Mouse (Mus musculus) left cerebral cortex, adult 18-20 months (tissue): ENCODE results near the gene Mlc1. TPM values are rescaled to one million over a fixed set of nuclear protein-coding genes. Genes with fewer than 3 reads are reported as not detected.

Source experiments
- DNase-seq, 2 experiments: peaks; one replicate each; pipeline ENCODE4 v3.0.0; 2021 to 2022; ENCODE audit warnings: low spot score in 2 of 2, mixed read lengths in 1 of 2
- long read RNA-seq, 2 experiments: library from polyadenylated mRNA; stranded (forward); transcript quantifications; one replicate each; pipeline ENCODE4 v2.0.0; 2021
- total RNA-seq, 2 experiments: library from RNA; stranded (reverse); gene quantifications; 2 replicates each; pipeline ENCODE4 v1.2.3; 2021

Mlc1 gene
- 100 to 1,000 TPM; 101 to 104 TPM for total RNA-seq
- long read RNA-seq, experiment 1, transcript Mlc1-201 (12 exons, 2,783 nt): major isoform, 112 of 149 reads
- long read RNA-seq, experiment 1, partial matches to known transcripts: 24 of 149 reads
- long read RNA-seq, experiment 1, other reads (novel, unspliced or antisense): 9 of 149 reads
- long read RNA-seq, experiment 2, transcript Mlc1-201 (12 exons, 2,783 nt): major isoform, 77 of 98 reads
- long read RNA-seq, experiment 2, partial matches to known transcripts: 11 of 98 reads
- long read RNA-seq, experiment 2, other reads (novel, unspliced or antisense): 7 of 98 reads

DNA sequence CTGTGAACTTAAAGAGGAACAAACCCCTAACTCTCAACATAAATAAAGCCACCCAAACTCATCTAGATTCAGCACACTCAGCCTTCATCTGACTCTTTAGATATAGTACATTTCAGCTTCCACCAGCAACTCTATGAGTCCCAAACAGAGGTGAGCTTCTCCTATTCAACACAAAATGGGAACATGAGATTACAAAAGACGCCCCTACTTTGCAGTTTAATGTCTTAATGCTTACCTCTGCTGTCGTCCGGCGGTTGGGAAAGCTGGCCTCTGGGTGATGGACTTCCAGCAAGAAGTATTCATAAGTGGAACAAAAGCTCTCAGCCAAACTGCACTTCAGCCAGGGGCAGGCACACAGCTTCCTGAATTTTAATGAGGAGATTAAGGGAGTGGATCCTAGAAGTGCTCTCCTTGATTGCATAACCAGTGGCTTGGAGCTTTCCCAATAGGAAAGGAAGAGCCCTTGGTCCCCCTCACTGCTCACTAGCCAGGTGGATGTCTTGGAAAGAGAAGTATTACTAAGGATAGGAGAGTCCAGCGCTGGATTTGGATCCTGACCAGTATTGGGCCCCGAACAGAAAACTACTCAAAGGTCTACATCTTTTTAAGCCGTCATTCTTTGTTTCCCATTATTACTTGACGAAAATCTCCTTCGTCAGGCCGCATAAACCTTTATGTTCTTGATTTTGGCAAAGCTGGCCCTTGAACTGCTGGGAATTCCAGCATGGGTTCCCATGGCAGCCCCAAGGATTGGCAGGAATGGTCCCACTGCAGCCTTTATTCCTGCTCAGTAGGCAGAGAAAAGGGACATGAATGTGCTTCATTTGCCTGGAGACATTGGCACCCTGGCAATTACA is at the start of gene Mlc1:
Gene Mlc1, minus strand, starts transcription at position 727 of the 857 bp plus-strand sequence.
- DNase-seq: no peak

DNA sequence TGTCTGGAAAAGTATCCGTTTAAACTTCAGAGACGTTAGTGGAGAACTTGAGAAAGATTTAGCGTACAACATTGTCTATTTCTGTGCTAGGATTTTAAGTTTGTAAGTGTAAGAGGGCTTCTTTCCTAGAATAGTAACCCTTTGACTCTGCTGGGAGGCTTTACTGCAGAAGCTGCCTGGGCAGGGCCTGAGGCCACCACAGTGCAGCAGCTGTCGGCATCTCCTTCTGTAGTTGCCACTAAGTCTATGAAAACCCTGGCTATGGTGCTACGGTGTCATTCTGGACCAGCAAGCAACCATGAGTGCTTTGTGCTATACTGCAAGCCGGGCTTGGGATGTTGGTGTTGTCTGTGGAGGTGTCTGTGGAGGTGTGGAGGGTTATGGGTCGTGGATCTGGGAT is 41.7 kb upstream of the Mlc1 start:
- DNase-seq: no peak

DNA sequence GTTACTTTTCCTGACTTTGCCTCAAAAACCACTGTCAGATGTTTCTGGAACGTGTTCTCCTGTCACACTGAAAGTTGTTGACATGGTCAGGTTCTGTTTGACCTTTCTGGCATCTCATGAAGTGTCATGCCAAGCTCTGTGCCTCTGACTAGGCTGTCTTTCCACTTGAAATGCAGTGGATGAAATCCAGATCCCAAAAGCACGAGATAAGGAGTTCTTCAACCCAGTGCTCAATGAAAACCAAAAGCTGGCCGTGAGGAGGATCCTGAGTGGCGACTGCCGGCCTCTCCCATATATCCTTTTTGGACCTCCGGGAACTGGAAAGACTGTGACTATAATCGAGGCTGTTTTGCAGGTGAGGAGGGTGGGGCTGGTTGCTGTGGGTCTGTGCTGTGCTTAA is 41.3 kb upstream of the Mlc1 start:
- no peak for DNase-seq

DNA sequence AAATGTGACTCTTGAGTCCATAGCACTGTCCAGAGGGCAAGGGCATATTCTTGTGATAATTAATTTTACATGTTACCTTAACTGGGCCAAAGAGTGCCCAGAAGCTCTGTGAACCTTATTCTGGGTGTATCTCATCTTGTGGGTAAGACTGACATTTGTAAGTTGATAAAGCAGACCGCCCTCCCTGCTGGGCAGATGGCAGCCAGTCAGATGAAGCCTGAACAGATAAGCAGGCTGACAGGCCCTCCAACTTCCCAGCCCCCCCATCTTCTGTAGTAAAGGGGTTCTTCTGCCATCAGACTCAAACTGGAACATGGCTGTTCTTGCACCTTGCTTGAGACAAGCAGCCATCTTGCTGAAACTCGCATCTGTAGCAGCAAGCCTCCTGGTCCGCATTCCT is 37.9 kb upstream of the Mlc1 start:
- DNase-seq: no peak

DNA sequence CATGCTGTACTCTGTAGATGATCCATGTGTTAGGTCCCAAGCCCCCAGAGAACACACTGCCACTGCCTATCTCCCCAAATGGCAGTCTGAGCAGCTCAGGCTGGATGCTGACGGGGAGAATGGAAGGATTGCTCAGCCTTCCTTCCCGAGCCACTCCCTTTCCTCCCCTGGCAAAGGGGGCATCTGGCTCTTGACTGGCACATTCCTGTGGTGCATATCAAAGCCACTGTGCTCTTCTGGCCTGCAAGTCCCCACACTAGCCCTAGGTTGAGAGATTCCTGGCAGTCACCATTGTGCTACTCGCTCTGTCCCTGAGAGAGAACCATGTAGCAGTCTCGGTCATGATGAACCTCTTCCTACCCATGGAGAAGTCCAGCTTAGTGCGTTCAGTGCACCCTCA is 29.0 kb upstream of the Mlc1 start:
- DNase-seq: no peak

DNA sequence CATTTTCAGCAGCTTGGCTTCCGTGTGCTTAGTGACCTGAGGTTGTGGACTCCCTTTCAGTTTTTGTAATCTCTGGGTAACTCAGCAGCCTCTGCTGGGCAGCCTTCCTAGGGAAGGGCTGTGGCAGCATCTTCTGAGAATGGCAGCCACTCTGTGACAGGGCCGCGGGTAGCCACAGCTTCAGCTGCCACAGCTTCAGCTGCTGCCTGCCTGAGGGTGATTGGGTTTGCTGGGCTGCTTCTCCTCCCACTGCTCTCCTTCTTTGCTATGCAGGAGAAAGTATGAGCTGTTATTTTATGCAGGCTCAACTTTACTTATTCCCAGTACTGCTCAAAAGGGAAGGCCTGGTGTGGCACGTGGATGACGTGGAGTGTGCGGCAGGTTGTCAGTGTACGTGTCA is 28.2 kb upstream of the Mlc1 start:
- DNase-seq: no peak

DNA sequence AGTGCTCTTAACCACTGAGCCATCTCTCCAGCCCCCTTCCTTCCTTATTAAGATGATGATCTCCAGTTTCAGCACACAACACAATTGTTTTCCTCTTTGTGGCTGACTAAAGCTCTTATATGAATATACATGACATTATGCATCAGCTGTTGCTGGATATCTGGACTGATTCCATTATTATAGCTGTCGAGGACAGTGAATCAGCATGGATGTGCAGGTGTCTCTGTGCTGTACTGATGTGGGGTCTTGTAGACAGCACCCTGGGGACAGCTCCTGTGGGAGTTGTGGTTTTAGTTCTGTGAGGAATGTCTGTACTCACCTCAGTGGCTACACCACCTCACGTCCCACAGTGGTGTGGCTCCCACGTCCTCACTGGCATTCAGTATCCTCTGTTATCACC is 22.4 kb upstream of the Mlc1 start:
- no peak for DNase-seq

DNA sequence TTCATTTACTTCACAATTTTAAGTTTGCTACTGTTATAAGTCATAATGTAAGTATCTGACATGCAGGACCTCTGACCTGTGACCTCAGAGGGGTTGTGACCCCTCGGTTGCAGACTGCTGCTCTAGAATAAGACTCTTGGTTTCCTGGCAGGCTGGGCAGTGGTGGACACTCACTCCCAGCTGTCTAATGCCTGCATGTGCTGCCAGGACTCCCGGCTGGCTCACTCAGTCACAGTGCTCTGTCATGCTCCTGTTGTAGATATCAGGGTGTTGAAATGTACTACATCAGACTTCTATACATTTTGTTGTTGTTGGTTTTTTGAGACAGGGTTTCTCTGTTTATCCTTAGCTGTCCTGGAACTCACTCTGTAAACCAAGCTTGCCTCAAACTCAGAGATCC is 21.6 kb upstream of the Mlc1 start:
- DNase-seq: no peak

DNA sequence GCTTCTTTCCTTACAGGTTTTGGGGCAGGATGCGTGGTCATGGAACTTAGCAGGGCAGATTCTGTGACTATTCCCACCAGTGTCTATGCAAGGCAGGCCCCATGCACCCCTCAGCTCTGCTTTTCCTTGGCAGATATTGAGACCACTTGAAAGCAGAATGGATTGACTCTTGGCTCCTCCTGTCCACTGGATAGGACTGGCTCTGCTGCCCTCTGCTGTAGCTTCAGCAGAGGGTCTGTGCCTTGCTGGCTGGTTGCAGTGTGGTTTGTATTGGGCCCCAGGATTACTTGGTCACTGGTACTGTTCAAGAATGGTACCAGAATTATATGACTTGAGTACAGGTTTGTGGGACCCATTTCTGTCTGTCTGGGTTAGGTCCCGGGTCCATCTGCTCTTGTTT is 20.3 kb upstream of the Mlc1 start:
- no peak for DNase-seq

DNA sequence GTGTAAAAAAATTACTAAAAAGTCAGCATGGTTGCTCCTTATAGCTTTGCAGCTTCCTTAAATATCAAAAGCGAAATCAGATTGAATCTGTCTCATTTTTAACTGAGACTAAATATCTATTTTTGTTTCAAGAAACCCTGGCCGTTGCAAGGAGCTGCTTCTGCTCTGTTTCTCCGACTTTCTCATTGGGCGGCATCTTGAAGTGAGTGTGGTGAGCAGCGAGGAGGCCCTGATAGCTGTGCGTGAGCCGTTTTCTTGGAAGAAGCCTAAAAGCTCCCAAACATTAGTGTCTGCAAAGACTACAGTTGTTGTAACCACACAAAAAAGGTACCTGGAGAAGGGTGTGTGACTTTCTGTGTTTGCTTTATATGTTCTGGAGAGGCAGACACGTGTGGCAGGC is 19.8 kb upstream of the Mlc1 start:
- DNase-seq: no peak

DNA sequence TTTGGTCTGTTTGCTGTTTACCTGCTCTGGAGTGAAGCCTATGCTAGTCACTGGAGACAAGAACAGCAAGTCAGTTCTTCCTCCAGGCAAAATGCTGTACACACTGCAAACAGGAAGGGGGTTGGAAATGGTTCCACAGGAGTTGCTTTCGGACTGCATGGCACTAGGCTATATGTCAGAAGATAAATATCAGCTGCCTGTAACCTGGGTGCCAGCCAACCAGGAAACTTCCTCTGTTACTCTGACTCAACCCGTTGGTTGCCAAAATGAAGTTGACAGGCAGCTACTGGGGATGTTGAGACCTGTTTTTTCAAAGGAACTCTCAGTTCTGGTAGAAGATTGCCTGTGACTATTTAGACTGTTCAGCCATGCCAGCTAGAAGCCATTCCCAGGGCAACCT is 10.4 kb upstream of the Mlc1 start:
- no peak for DNase-seq

DNA sequence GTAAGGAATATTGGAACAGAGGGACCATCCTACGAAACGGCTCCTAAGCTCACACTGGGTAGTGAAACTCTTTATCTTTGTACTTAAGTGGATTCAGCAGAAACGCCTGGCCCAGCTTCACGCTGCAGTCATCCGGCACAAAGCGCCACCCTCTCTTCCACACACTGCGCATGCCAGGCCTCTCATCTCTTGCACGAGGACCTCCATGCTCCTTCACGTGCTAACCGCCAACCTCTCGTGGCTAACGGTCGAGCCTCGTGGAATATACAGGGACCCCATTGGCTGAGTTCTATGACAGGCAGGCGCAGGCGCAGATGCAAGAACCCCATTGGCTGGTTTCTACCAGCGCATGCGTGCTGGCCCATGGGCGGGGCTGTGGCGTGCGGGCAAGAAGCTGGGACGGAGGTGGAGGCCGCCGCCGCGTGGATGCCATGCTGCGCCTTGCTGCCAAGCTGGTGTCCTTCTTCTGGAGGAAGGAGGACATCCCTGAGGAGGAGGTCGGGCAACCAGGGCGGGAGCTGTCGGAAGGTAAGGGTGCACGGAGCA is 3.8 kb upstream of the Mlc1 start, which contains the start of gene Mov10l1:
Gene Mov10l1, plus strand, starts transcription at position 376 of the 546 bp plus-strand sequence.
- DNase-seq: no peak

DNA sequence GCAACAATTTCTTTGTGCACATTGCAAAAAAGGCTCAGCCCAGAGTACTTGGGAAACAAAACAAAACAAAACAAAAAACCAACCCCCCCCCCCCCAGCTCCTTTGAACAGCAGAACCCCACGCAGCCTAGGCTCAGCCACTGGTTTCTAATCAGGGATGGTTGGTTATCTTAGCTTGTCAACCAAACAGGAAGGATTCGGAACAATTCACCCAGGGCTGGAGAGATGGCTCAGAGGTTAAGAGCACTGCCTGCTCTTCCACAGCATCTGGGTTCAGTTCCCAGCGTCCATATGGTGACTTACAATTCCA is 285 bp upstream of the Mlc1 start:
- no peak for DNase-seq

DNA sequence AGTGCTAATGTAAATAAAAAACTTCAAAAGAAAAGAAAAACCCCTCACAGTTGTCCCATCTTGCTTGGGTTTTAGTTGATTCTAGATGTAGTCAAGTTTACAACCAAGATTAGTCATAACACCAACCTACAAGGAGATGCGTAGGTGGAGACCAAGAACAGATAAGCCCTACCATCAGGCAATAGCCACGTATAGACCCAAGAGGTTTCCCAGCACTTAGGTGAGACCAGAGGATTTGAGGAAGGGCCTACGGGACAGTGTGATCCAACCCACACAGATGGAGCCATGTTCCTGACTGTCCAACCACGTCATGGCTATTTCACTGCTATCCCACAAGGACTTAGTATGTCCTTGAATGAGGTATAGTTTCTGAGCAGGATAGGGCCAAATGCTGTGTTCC is 6.5 kb downstream of the Mlc1 start:
- no peak for DNase-seq

DNA sequence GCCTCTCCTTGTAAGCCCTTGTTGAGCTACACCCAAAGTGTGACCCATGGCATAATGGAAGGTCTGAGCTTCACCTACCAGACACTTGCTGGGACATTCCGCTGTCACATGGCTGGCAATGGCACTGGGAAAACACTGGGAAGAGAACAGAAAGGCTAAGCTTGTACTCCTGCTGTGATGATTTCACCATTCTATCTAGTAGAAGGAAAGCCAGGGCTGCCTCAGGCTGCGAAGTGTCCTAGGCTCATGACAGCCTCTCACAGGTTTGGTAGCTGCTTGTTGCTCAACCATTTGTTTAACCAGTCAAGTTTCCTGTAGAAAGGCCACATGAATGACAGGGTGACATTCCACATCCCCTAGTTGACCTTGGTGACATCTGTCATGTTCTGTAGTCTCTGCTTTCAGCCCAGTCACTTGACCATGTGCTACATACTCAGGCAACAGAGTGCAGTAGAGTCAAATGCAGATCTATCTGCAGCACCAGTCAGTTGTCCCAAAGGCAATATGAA is 14.7 kb downstream of the Mlc1 start:
- DNase-seq: no peak

DNA sequence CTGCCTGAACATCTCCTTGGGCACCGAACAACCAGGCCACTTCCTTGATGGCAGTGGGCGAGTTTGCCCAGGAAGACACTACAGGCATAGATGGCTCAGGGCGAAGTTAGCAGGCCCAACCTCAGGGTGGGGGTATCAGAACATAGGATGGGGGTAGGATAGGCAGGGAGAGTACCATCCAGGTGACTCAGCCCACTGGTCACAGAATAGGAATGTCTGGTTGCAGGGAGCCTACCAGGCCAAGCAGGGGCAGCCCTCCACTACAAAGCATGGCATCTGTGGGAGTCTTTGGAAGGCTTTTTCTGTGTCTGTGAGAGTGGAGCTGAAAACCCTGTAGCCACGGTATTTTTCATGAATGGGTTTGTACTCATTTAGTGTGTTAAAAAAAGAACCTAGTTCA is 21.3 kb downstream of the Mlc1 start:
- no peak for DNase-seq

DNA sequence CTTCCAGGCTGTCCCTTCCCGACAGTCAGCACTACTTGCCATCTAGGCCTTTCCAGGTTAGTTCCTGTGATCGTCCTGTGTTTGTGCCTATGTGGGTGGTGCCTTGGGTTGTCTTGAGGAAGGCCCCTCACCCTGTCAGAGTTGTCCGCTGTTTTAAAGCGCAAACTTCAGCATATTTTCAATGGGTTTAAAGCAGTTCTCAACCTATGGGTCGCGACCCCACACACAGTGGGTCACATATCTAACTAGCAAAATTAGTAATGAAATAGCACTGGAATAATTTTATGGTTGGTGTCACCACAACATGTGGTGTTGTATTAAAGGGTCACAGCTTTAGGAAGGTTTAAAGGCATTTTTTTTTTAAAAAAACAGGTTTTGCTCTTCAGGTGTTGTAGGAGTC is 23.5 kb downstream of the Mlc1 start:
- DNase-seq: no peak

DNA sequence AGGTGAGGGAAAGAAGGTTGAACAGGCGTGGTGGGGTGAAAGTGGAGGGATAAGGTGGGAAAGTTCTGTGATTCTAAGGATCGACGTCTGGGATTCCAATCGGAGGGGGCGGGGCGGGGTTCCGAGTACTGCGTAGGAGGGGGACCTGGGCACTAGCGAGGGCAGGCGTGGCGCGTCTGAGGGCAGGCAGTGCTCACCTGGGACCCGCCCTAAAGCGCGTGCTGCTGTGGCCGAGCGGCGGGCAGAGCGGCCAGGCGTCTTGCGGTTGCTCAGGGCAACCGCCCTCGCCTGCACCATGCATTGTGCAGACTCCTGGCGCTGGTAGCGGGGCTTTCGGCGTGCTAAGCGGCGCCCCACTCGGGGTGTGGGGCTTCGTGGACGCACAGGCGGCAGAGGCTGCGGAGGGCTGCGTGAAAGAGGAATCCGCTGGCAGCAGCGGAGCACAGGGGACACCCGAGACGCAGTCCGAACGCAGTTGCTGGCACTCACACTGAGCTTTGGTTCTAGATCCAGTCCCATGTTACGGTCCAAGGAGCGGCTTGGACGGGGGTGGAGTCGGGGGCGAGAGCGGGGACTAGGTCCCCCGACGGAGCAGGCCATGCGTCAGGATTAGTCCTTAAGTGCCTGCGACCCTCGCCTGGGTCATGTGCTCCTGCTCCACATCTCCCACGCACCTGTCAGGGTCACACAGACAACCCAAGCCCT is 24.3 kb downstream of the Mlc1 start, which contains the start of gene Ttll8:
Gene Ttll8, minus strand, starts transcription at position 51 of the 705 bp plus-strand sequence.
- DNase-seq: peak in 1 of 2 experiments; percentile 19

DNA sequence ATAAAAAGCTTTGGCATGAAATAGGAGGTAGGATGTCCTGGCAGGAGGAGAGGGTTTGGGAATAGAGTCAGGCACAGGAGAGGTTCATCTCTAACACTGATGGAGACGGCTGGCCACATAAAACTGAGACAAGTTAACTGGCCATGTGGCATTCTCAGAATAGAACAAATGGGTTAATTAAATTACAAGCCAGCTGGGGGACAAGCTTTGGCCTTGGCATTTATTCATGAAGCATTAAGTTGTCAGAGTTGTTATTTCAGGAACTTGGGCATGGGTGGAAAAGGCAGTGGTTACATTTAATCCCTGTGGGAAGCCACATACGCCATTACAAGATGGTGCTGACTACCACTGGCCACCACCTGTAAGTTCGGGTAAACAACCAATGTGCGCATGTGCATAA is 27.6 kb downstream of the Mlc1 start:
- DNase-seq: no peak

DNA sequence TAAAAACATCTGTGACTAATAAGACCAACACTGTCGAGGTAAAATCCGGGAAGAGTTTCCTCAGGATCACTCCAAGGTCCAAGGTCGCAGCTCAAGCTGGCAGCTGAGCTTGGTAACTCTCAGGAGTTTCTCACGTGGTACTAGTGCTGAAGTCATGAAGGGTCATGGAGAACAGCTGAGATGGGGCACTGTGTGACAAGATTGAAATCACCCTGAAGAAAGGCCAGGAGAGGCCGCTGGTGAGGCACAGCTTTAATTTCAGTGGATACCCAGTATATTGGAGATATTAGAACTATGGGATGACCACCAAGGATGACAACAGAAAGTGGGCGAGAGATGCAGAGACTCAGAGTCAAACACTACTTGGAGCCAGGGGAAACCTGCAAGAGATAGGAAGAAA is 32.0 kb downstream of the Mlc1 start:
- no peak for DNase-seq

DNA sequence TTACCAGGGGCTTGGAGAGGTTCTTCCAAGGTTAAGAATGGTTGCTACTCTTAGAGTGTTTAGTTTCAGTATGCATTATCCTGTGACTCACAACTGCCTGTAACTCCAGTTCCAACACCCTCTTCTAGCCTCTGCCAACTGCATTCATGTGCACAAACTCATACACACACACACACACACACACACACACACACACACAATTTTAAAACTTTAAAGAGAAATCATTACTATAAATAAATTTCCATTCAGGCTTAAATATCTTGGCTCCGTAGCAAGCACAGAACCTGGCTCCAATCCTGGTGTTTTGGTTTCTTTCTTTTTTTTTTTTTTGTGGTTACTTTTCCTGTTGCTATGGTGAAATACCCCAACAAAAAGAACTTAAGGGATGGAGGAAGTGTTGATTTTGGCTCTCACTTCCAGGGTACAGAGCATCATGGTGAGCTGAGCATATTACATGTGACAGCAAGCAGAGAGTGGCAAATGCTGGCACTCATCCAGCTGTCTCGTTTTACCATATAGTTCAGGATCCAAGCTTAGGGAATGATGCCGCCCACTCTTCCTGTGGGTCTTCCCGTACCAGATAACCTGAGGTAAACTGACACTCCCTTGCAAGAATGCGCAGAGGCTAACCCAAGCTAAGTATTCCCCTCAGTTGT is 34.8 kb downstream of the Mlc1 start:
- DNase-seq: no peak
